Mouse (Mus musculus) bone marrow, adult 2 months (tissue): Measurements from ENCODE around the gene Map4k4.

Source experiments
- CTCF ChIP-seq: fragments of 200-500 bp; IDR thresholded peaks from 2 replicates; pipeline ENCODE4 v1.5.1; 2011; ENCODE audit warnings: low read length, control low read depth; ENCODE audit not compliant: control insufficient read depth, insufficient read depth
- POLR2A ChIP-seq: fragments of 200-500 bp; IDR thresholded peaks from 2 replicates; pipeline ENCODE4 v1.6.1; 2011; ENCODE audit warnings: low read depth, mild to moderate bottlenecking, control low read depth, low read length, borderline replicate concordance; ENCODE audit not compliant: control insufficient read depth

GRCm38 (mm10) chr1:40023206-40023605 lies 122.5 kb downstream of the Map4k4 start:
- TF ChIP-seq CTCF (no peak), POLR2A (no peak)
